Mouse (Mus musculus) kidney, embryonic 14.5 days (tissue): ENCODE data around the gene Ppp2ca. TPM values are rescaled to one million over a fixed set of nuclear protein-coding genes. Genes with fewer than 3 reads are reported as not detected.

Source experiments
- ATAC-seq: fragments of 200-750 bp; cut with Nextera tagmentation; 2 replicates; pipeline ENCODE4 v1.8.0; 2017; ENCODE audit warnings: moderate number of reproducible peaks, mild to moderate bottlenecking, moderate TSS enrichment, moderate library complexity; ENCODE audit not compliant: low FRiP score, low TSS enrichment
- H3K27ac ChIP-seq: fragments of 300-500 bp; sonication (generic); 2 replicates; pipeline ENCODE4 v1.5.1; 2014; ENCODE audit warnings: low read depth, mild to moderate bottlenecking, low read length, moderate library complexity, mixed read lengths
- H3K27me3 ChIP-seq: fragments of 300-500 bp; sonication (generic); 2 replicates; pipeline ENCODE4 v1.6.1; 2014; ENCODE audit warnings: mild to moderate bottlenecking, low read length; ENCODE audit not compliant: control insufficient read depth, insufficient read depth
- H3K36me3 ChIP-seq: fragments of 300-500 bp; sonication (generic); 2 replicates; pipeline ENCODE4 v1.6.1; 2014; ENCODE audit warnings: low read length, mixed read lengths; ENCODE audit not compliant: control insufficient read depth, insufficient read depth
- H3K4me1 ChIP-seq: fragments of 300-500 bp; sonication (generic); 2 replicates; pipeline ENCODE4 v1.6.1; 2014; ENCODE audit warnings: low read length, mixed read lengths; ENCODE audit not compliant: control insufficient read depth, insufficient read depth
- H3K4me2 ChIP-seq: fragments of 300-500 bp; sonication (generic); replicated peaks from 2 replicates; pipeline ENCODE4 v1.6.1; 2014; ENCODE audit warnings: low read depth, mild to moderate bottlenecking, low read length
- H3K4me3 ChIP-seq: fragments of 300-500 bp; sonication (generic); 2 replicates; pipeline ENCODE4 v1.5.1; 2014; ENCODE audit warnings: mild to moderate bottlenecking, low read length
- H3K9ac ChIP-seq: fragments of 300-500 bp; sonication (generic); 2 replicates; pipeline ENCODE4 v1.6.1; 2014; ENCODE audit warnings: low read depth, mild to moderate bottlenecking, low read length, moderate library complexity
- H3K9me3 ChIP-seq: fragments of 300-500 bp; sonication (generic); 2 replicates; pipeline ENCODE4 v1.6.1; 2016; ENCODE audit warnings: low read length; ENCODE audit not compliant: control insufficient read depth
- WGBS: fragments of 180-500 bp; shearing (Covaris S2); extraction: QIAGEN DNeasy Blood & Tissue Kit; methylation state at CpG from one replicate; pipeline ENCODE4 v1.1.7; 2014; 5-methylcytosine and 5-hydroxymethylcytosine counted together
- polyA plus RNA-seq: library from polyadenylated mRNA; unstranded; fragments of >200 nt; fragmentation: Nextera tagmentation; extraction: Ambion mirVana; gene quantifications from 2 replicates; pipeline ENCODE4 v1.2.1, GENCODE M21; 2014

Gene Ppp2ca
- polyA plus RNA-seq, 1 experiment from 2014 or later: 110 TPM

DNA sequence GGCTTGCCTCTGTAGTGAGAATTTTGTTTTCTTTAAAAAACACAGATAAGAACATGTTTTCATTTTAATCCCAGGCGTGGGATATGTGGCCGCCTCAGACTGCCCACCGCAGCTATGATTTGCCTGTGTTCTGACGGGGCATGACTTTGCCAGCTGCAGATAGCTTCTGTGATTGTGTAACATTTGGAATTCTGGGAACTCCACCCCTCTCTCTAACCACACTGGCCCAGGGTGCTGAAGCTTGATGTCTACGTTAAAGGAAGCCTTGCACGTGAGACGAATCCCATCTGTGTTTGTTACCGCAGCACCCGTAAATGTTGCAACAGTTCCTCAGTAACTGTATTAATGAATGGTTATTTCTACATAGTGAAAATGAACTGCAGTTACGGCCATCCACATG lies 26.7 kb upstream of the Ppp2ca start:
- Histone ChIP-seq H3K36me3 (no peaks in the 10 kb centered on the region), H3K27ac (no peak overlapping the region), H3K4me3 (no peak overlapping the region), H3K4me2 (no peak overlapping the region), H3K9me3 (no peaks in the 10 kb centered on the region), H3K9ac (no peak overlapping the region), H3K4me1 (no peaks in the 10 kb centered on the region), H3K27me3 (no peaks in the 10 kb centered on the region)
- WGBS: 75% methylated on average over 10 of the region's 10 CpGs
- ATAC-seq: no peak

DNA sequence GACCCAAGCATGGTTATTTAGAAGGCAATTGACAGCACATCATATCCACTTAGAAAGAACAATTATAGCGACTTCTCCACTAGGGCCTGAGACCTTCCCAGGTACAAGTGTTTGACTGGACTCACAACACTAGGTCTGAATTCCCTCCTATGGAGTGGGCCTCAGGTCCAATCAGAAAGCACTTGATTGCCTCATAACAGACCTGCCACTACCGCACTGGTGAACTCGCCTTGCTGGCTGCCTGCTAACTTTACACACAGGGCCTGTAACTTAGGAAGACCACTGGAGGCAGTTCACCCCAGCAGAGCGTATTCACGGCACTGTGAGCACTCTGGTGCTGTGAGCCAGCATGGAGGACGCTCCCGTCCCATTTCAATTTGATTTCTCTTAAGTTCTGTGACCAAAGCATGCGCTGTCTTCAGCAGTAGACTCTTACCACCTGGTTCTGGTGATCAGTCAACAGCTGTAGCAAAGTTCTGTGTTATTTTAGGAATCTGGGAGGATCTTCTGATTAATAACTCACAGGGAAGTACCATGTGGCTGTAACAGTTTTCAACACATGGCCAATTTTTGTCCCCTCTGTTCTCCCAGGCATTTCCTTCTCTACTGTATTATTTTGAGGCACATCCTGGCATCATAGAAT lies 24.8 kb upstream of the Ppp2ca start:
- Histone ChIP-seq H3K27ac (no peak overlapping the region), H3K4me1 (no peaks in the 10 kb centered on the region), H3K9ac (no peak overlapping the region), H3K4me2 (no peak overlapping the region), H3K4me3 (no peak overlapping the region), H3K27me3 (no peaks in the 10 kb centered on the region), H3K36me3 (no peaks in the 10 kb centered on the region), H3K9me3 (no peaks in the 10 kb centered on the region)
- ATAC-seq: no peak
- 75% methylated on average over 8 of the region's 8 CpGs for WGBS

DNA sequence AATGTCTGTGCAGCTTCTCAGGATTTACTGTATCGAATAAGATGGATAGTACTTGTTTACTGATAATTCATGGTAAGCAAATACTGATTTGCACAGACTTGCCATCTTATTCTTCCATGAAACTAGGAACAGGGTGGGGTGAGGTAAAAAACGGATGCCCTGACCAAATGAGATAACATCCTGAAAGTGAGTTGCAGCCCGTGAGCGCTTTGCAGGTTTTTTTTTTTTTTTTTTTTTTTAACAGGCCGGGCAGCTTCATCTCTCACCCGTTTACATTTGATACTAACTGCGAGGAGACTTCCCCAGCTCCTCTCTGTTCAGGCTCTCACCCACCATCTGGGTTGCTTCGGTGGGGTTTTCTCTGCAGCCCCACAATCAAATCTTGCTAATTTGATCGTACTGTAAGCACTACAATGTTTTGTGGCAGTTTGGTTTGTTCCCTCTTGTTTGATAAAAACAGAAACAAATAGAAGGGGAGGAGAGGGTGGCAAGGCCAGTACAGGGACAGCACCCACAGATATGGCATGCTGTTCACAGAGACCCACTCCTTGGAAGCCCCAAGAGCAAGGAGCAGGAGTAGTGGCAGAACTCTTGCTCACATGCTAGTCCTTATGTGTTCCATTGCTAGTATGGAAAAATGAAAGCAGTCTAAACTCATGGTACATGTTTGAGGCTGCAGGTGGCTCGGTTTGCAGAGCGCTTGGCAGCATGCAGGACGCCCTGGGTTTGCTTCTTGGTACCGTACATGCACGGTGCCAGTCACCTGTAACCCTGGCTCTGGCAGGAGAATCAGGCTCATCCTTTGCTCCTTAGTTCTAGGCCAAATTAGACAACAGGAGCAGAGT lies 23.6 kb upstream of the Ppp2ca start:
- no peaks in the 10 kb centered on the region for H3K27me3 ChIP-seq
- 71% methylated on average over 14 of the region's 14 CpGs for WGBS
- no peak overlapping the region for H3K4me2 ChIP-seq
- no peak overlapping the region for H3K4me3 ChIP-seq
- no peak overlapping the region for H3K27ac ChIP-seq
- no peaks in the 10 kb centered on the region for H3K4me1 ChIP-seq
- no peak overlapping the region for H3K9ac ChIP-seq
- no peak for ATAC-seq
- H3K9me3 ChIP-seq: no peaks in the 10 kb centered on the region
- no peaks in the 10 kb centered on the region for H3K36me3 ChIP-seq

DNA sequence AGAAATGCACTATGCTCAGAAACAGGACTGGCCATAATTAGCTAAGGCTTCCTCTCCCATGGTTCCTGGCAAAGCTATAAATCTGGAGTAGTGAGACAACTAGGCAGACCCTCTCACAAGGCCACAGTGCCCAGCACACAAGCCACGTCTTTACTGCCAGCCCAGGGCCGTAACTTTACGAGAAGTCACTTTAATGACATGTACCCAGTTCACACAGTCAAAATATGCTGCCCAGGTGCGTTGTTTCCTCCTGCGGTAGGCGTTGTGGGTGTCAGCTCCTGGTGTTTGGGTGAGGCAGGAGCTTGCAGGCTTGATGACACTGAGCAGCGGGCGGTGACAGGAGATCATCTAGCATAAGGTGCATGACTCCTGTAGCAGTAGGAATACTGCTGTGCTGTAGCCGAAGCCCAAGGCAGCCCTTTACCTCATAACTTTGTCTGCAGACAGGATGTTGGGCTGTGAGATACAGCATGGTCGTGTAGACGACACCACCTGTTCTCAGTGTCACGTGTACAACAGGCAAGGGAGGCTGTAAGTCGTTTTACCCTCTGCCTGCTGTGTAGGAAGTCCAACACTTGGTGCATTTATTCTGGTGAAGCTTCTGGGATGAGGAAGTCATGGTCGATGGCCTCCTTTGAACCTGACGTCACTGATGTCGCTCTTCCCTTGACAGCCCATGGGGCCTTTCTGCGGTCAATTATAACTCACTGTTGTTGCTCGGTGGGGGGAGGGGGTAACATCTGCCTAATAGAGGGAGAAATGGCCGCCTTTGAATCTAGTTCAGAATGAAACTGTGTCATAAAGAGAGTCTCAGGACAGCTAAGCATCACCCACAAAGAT lies 22.5 kb upstream of the Ppp2ca start:
- no peak overlapping the region for H3K27ac ChIP-seq
- H3K9ac ChIP-seq: no peak overlapping the region
- H3K9me3 ChIP-seq: no peaks in the 10 kb centered on the region
- H3K4me1 ChIP-seq: 0 out of 2 replicates have a peak, but pooled peaks cover 3% of the 10 kb centered on the region
- H3K27me3 ChIP-seq: no peaks in the 10 kb centered on the region
- ATAC-seq: no peak
- WGBS: 46% methylated on average over 19 of the region's 19 CpGs
- no peaks in the 10 kb centered on the region for H3K36me3 ChIP-seq
- H3K4me2 ChIP-seq: no peak overlapping the region
- H3K4me3 ChIP-seq: no peak overlapping the region

DNA sequence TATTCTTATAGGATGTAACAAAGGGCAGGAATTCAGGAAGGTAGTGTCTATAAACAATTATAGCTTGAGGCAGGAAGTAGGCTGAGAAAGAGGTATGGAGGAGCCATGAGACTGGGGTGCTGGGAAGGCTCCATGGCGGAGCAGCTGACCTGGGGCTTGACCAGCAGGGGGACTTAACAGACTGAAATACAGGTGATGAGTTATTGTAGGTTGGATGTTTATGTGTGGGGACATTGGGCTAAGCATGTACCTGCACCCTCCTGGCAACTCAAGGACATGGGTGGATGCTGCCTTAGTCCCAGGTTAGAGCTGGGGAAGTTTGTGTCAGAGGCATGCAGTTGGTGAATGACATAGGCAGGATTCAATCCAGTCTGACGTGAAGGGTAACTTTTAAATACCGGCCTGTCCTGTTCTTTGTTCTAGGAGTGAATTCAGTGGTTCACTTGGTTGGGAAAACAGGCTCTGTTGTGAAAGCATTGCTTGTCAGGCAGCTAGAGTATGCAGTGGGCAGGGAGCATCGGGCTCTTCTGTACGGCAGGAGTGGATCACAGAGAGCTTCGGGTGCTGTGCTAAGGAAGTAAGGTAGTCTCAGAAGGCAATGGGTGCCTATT lies 21.6 kb upstream of the Ppp2ca start:
- no peak for ATAC-seq
- Histone ChIP-seq H3K36me3 (no peaks in the 10 kb centered on the region), H3K9me3 (no peaks in the 10 kb centered on the region), H3K4me3 (no peak overlapping the region), H3K27me3 (no peaks in the 10 kb centered on the region), H3K4me1 (0 out of 2 replicates have a peak, but pooled peaks cover 3% of the 10 kb centered on the region), H3K4me2 (no peak overlapping the region), H3K9ac (no peak overlapping the region), H3K27ac (no peak overlapping the region)
- 88% methylated on average over 6 of the region's 6 CpGs for WGBS

DNA sequence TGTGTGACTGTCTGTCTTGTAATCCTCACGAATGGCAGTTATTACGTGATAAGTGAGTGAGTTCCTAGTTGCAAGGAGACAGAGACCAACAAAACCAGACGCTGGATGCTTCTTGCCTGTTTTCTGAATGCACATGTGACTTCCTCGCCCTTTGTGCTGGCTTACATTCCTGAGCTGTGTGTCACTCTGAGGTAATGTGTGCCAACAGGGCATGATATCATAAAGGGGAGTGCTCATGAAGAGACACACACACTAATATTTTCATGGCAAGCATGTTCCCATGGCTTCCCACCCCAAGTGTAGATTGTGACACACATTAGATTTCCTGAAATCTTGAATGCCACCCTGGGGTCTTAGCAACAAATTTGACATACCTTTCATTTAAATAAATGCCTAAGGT lies 20.5 kb upstream of the Ppp2ca start:
- H3K4me1 ChIP-seq: 0 out of 2 replicates have a peak, but pooled peaks cover 3% of the 10 kb centered on the region
- no peaks in the 10 kb centered on the region for H3K9me3 ChIP-seq
- H3K4me3 ChIP-seq: no peak overlapping the region
- ATAC-seq: no peak
- no peak overlapping the region for H3K9ac ChIP-seq
- H3K27me3 ChIP-seq: no peaks in the 10 kb centered on the region
- no peak overlapping the region for H3K27ac ChIP-seq
- no peaks in the 10 kb centered on the region for H3K36me3 ChIP-seq
- WGBS: 81% methylated on average over 4 of the region's 4 CpGs
- no peak overlapping the region for H3K4me2 ChIP-seq

DNA sequence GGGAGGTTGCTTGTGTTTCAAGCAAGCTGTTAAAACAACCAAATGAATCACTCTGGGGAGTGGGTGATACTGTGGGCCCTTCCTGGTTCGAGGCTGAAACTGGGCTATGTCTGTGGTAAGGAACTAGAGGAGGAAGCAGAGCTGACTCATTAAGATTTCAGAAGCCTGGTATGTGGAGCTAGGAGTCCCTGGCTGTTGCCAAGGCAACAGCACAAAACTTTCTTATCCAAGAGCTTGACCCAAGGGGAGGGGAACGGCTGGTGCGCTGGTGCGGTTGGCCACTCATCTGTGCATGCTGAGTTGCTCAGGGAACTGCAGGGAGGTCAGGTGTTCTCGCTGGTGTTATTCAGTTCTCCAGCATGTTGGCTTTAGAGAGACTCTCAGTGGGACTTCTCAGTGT lies 18.5 kb upstream of the Ppp2ca start:
- H3K4me3 ChIP-seq: no peak overlapping the region
- peak; percentile 78 for ATAC-seq
- no peak overlapping the region for H3K27ac ChIP-seq
- H3K36me3 ChIP-seq: no peaks in the 10 kb centered on the region
- no peak overlapping the region for H3K9ac ChIP-seq
- WGBS: 30% methylated on average over 5 of the region's 5 CpGs
- H3K27me3 ChIP-seq: no peaks in the 10 kb centered on the region
- H3K4me1 ChIP-seq: 0 out of 2 replicates have a peak, but pooled peaks cover 3% of the 10 kb centered on the region
- H3K9me3 ChIP-seq: no peaks in the 10 kb centered on the region
- no peak overlapping the region for H3K4me2 ChIP-seq

DNA sequence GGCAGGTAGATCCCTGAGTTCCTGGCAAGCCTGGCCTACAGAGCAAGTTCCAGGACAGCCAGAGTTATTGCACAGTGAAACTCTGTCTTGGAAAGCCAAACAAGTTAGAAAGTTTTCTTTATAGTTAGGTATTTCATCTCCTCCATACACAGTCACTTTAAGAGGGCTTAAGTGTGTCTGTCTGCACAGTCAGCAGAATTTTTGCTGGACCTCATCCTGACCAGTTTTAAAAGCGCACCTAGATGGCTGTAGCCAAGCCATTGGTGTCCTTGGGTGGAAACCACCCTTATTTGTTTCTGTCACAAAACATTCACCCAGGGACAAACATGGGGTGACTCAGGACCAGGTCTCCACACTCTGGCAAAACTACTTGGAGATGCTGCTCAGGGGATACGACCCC lies 17.8 kb upstream of the Ppp2ca start:
- no peak overlapping the region for H3K27ac ChIP-seq
- H3K4me2 ChIP-seq: no peak overlapping the region
- no peak overlapping the region for H3K9ac ChIP-seq
- no peaks in the 10 kb centered on the region for H3K9me3 ChIP-seq
- no peak for ATAC-seq
- no peaks in the 10 kb centered on the region for H3K27me3 ChIP-seq
- no peaks in the 10 kb centered on the region for H3K36me3 ChIP-seq
- H3K4me3 ChIP-seq: no peak overlapping the region
- 93% methylated on average over 2 of the region's 2 CpGs for WGBS
- 0 out of 2 replicates have a peak, but pooled peaks cover 3% of the 10 kb centered on the region for H3K4me1 ChIP-seq
